Mouse (Mus musculus): Measurements from ENCODE around the gene Nudt15. TPM values are rescaled to one million over a fixed set of nuclear protein-coding genes. Genes with fewer than 3 reads are reported as not detected.

The Nudt15 gene
- polyA plus RNA-seq, 1 experiment from 2014 or later: 9.9 TPM

- no peak overlapping the region for H3K4me3 ChIP-seq
- H3K9me3 ChIP-seq: no peaks in the 10 kb centered on the region
- no peak overlapping the region for H3K27ac ChIP-seq (replicated peaks)
- 63% methylated on average over 8 of the region's 8 CpGs for WGBS
- ATAC-seq (ENCODE audit: low FRiP score, low read depth): no peak
- H3K4me1 ChIP-seq: peaks cover 18% of the 10 kb centered on the region
- no peak overlapping the region for H3K9ac ChIP-seq (replicated peaks)
- H3K27me3 ChIP-seq: no peaks in the 10 kb centered on the region; the same call in 1 of the 2 replicates
- no peaks in the 10 kb centered on the region for H3K36me3 ChIP-seq
- no peak overlapping the region for H3K4me2 ChIP-seq (replicated peaks)
Measured at GRCm38 (mm10) chr14:73506283-73506682, 41.8 kb downstream of the Nudt15 start.

GRCm38 (mm10) chr14:73503237-73503933 is 44.7 kb downstream of the Nudt15 start:
- peaks cover 8% of the 10 kb centered on the region; the same call in 1 of the 2 replicates for H3K4me1 ChIP-seq
- no peaks in the 10 kb centered on the region for H3K36me3 ChIP-seq
- no peaks in the 10 kb centered on the region for H3K9me3 ChIP-seq
- H3K4me3 ChIP-seq: no peak overlapping the region
- H3K9ac ChIP-seq (replicated peaks): no peak overlapping the region
- WGBS: 68% methylated on average over 13 of the region's 13 CpGs
- no peak overlapping the region for H3K4me2 ChIP-seq (replicated peaks)
- peak overlapping the region; percentile 63; the same call in 1 of the 2 replicates for H3K27ac ChIP-seq (replicated peaks)
- peak; percentile 56; the same call in 1 of the 2 replicates for ATAC-seq (ENCODE audit: low FRiP score, low read depth)
- no peaks in the 10 kb centered on the region; the same call in 1 of the 2 replicates for H3K27me3 ChIP-seq

GRCm38 (mm10) chr14:73502591-73503184 is 45.4 kb downstream of the Nudt15 start:
- no peaks in the 10 kb centered on the region; the same call in 1 of the 2 replicates for H3K27me3 ChIP-seq
- no peaks in the 10 kb centered on the region for H3K9me3 ChIP-seq
- WGBS: 46% methylated on average over 7 of the region's 7 CpGs
- H3K9ac ChIP-seq (replicated peaks): peak overlapping the region; percentile 20; the same call in 1 of the 2 replicates
- H3K4me1 ChIP-seq: peaks cover 8% of the 10 kb centered on the region; the same call in 1 of the 2 replicates
- peak overlapping the region; percentile 63; the same call in 1 of the 2 replicates for H3K27ac ChIP-seq (replicated peaks)
- no peak overlapping the region for H3K4me3 ChIP-seq
- no peak overlapping the region for H3K4me2 ChIP-seq (replicated peaks)
- no peaks in the 10 kb centered on the region for H3K36me3 ChIP-seq
- ATAC-seq (ENCODE audit: low FRiP score, low read depth): peak; percentile 81

- Histone ChIP-seq H3K9me3 (no peaks in the 10 kb centered on the region), H3K27me3 (no peaks in the 10 kb centered on the region; the same call in 1 of the 2 replicates), H3K27ac (replicated peaks) (no peak overlapping the region), H3K9ac (replicated peaks) (no peak overlapping the region), H3K4me3 (no peak overlapping the region), H3K4me2 (replicated peaks) (no peak overlapping the region), H3K4me1 (peaks cover 8% of the 10 kb centered on the region; the same call in 1 of the 2 replicates), H3K36me3 (no peaks in the 10 kb centered on the region)
- WGBS: 77% methylated on average over 6 of the region's 6 CpGs
- ATAC-seq (ENCODE audit: low FRiP score, low read depth): no peak
Measured at GRCm38 (mm10) chr14:73501721-73502120, 46.3 kb downstream of the Nudt15 start.

GRCm38 (mm10) chr14:73501283-73501682 is 46.8 kb downstream of the Nudt15 start:
- H3K9me3 ChIP-seq: no peaks in the 10 kb centered on the region
- H3K27me3 ChIP-seq: no peaks in the 10 kb centered on the region
- no peaks in the 10 kb centered on the region for H3K36me3 ChIP-seq
- H3K27ac ChIP-seq (replicated peaks): no peak overlapping the region
- H3K4me1 ChIP-seq: peaks cover 8% of the 10 kb centered on the region; the same call in 1 of the 2 replicates
- no peak overlapping the region for H3K4me2 ChIP-seq (replicated peaks)
- H3K9ac ChIP-seq (replicated peaks): no peak overlapping the region
- ATAC-seq (ENCODE audit: low FRiP score, low read depth): no peak
- H3K4me3 ChIP-seq: no peak overlapping the region
- WGBS: 91% methylated on average over 9 of the region's 9 CpGs

- Histone ChIP-seq H3K4me2 (replicated peaks) (no peak overlapping the region), H3K9me3 (no peaks in the 10 kb centered on the region), H3K4me3 (no peak overlapping the region), H3K27me3 (no peaks in the 10 kb centered on the region), H3K27ac (replicated peaks) (no peak overlapping the region), H3K36me3 (no peaks in the 10 kb centered on the region), H3K4me1 (no peaks in the 10 kb centered on the region), H3K9ac (replicated peaks) (no peak overlapping the region)
- WGBS: 76% methylated on average over 7 of the region's 7 CpGs
- no peak for ATAC-seq (ENCODE audit: low FRiP score, low read depth)
Measured at GRCm38 (mm10) chr14:73495753-73496152, 52.3 kb downstream of the Nudt15 start.

GRCm38 (mm10) chr14:73494122-73494521 is 53.9 kb downstream of the Nudt15 start:
- no peak overlapping the region for H3K4me2 ChIP-seq (replicated peaks)
- no peaks in the 10 kb centered on the region for H3K9me3 ChIP-seq
- no peaks in the 10 kb centered on the region for H3K4me1 ChIP-seq
- H3K36me3 ChIP-seq: no peaks in the 10 kb centered on the region
- H3K27ac ChIP-seq (replicated peaks): no peak overlapping the region
- H3K4me3 ChIP-seq: no peak overlapping the region
- H3K27me3 ChIP-seq: no peaks in the 10 kb centered on the region
- ATAC-seq (ENCODE audit: low FRiP score, low read depth): no peak
- WGBS: 70% methylated on average over 6 of the region's 6 CpGs
- no peak overlapping the region for H3K9ac ChIP-seq (replicated peaks)

GRCm38 (mm10) chr14:73493356-73493755 is 54.7 kb downstream of the Nudt15 start:
- WGBS: 95% methylated on average over 6 of the region's 6 CpGs
- Histone ChIP-seq H3K27me3 (no peaks in the 10 kb centered on the region), H3K9ac (replicated peaks) (no peak overlapping the region), H3K36me3 (no peaks in the 10 kb centered on the region), H3K4me3 (no peak overlapping the region), H3K4me1 (no peaks in the 10 kb centered on the region), H3K27ac (replicated peaks) (no peak overlapping the region), H3K9me3 (no peaks in the 10 kb centered on the region), H3K4me2 (replicated peaks) (no peak overlapping the region)
- ATAC-seq (ENCODE audit: low FRiP score, low read depth): no peak

- Histone ChIP-seq H3K4me2 (replicated peaks) (no peak overlapping the region), H3K27me3 (no peaks in the 10 kb centered on the region), H3K9ac (replicated peaks) (no peak overlapping the region), H3K36me3 (no peaks in the 10 kb centered on the region), H3K4me1 (no peaks in the 10 kb centered on the region), H3K4me3 (no peak overlapping the region), H3K27ac (replicated peaks) (no peak overlapping the region), H3K9me3 (no peaks in the 10 kb centered on the region)
- ATAC-seq (ENCODE audit: low FRiP score, low read depth): no peak
- WGBS: 92% methylated on average over 5 of the region's 5 CpGs
Measured at GRCm38 (mm10) chr14:73486641-73487040, 61.4 kb downstream of the Nudt15 start.

GRCm38 (mm10) chr14:73484366-73485110 is 63.5 kb downstream of the Nudt15 start:
- 69% methylated on average over 3 of the region's 3 CpGs for WGBS
- Histone ChIP-seq H3K9ac (replicated peaks) (no peak overlapping the region), H3K27me3 (no peaks in the 10 kb centered on the region), H3K4me2 (replicated peaks) (no peak overlapping the region), H3K4me1 (no peaks in the 10 kb centered on the region), H3K36me3 (no peaks in the 10 kb centered on the region), H3K4me3 (no peak overlapping the region), H3K9me3 (no peaks in the 10 kb centered on the region), H3K27ac (replicated peaks) (no peak overlapping the region)
- ATAC-seq (ENCODE audit: low FRiP score, low read depth): no peak

GRCm38 (mm10) chr14:73483516-73484229 is 64.4 kb downstream of the Nudt15 start:
- Histone ChIP-seq H3K4me3 (no peak overlapping the region), H3K4me1 (no peaks in the 10 kb centered on the region), H3K27me3 (no peaks in the 10 kb centered on the region), H3K27ac (replicated peaks) (no peak overlapping the region), H3K4me2 (replicated peaks) (no peak overlapping the region), H3K36me3 (no peaks in the 10 kb centered on the region), H3K9me3 (no peaks in the 10 kb centered on the region), H3K9ac (replicated peaks) (no peak overlapping the region)
- WGBS: 76% methylated on average over 5 of the region's 5 CpGs
- no peak for ATAC-seq (ENCODE audit: low FRiP score, low read depth)

Data from midbrain, embryonic 12.5 days (tissue).